Mouse (Mus musculus) cerebellum, postnatal 4 days (tissue): Measurements from ENCODE around the gene Bmp7.

ENCODE experiments used
- DNase-seq, 2 experiments: peaks; one replicate each; pipeline ENCODE4 v3.0.0; 2022; ENCODE audit warnings: low spot score in 2 of 2, mixed read lengths in 1 of 2

Bmp7 gene

GRCm38 (mm10) chr2:172940003-172940798 is at the start of gene Bmp7:
Gene Bmp7 (minus strand): TSS chr2:172940321.
- peak in 1 of 2 experiments; percentile 49 for DNase-seq

GRCm38 (mm10) chr2:172982776-172983561 is 42.8 kb upstream of the Bmp7 start:
- DNase-seq: no peak

GRCm38 (mm10) chr2:172979666-172980345 is 39.7 kb upstream of the Bmp7 start:
- no peak for DNase-seq

- no peak for DNase-seq
These were observed 38.1 kb upstream of the Bmp7 start for GRCm38 (mm10) chr2:172978131-172978633.

GRCm38 (mm10) chr2:172977409-172978130 is 37.4 kb upstream of the Bmp7 start, which contains the start of gene Spo11:
Gene Spo11 (plus strand): TSS chr2:172977700.
- no peak for DNase-seq

GRCm38 (mm10) chr2:172976661-172977238 is 36.6 kb upstream of the Bmp7 start:
- no peak for DNase-seq

- no peak for DNase-seq
These were observed 35.0 kb upstream of the Bmp7 start for GRCm38 (mm10) chr2:172975159-172975558.

GRCm38 (mm10) chr2:172974701-172975100 is 34.6 kb upstream of the Bmp7 start:
- DNase-seq: peak in 1 of 2 experiments; percentile 42

- DNase-seq: no peak
These were observed 33.9 kb upstream of the Bmp7 start for GRCm38 (mm10) chr2:172973806-172974565.

- no peak for DNase-seq
These were observed 31.7 kb upstream of the Bmp7 start for GRCm38 (mm10) chr2:172971865-172972264.

GRCm38 (mm10) chr2:172966480-172966879 is 26.4 kb upstream of the Bmp7 start:
- no peak for DNase-seq

GRCm38 (mm10) chr2:172965249-172965648 is 25.1 kb upstream of the Bmp7 start:
- no peak for DNase-seq

GRCm38 (mm10) chr2:172961211-172961610 is 21.1 kb upstream of the Bmp7 start:
- DNase-seq: no peak

- DNase-seq: no peak
These were observed 20.2 kb upstream of the Bmp7 start for GRCm38 (mm10) chr2:172960350-172960749.

- DNase-seq: no peak
These were observed 19.1 kb upstream of the Bmp7 start for GRCm38 (mm10) chr2:172959006-172959768.

- no peak for DNase-seq
These were observed 18.5 kb upstream of the Bmp7 start for GRCm38 (mm10) chr2:172958579-172958978.

- DNase-seq: no peak
These were observed 11.9 kb upstream of the Bmp7 start for GRCm38 (mm10) chr2:172951976-172952375.

GRCm38 (mm10) chr2:172950722-172951121 is 10.6 kb upstream of the Bmp7 start:
- DNase-seq: no peak

- no peak for DNase-seq
These were observed 10.1 kb upstream of the Bmp7 start for GRCm38 (mm10) chr2:172950119-172950676.
